ENCODE assay signal across 17 mouse cellular contexts in the genomic region with DNA sequence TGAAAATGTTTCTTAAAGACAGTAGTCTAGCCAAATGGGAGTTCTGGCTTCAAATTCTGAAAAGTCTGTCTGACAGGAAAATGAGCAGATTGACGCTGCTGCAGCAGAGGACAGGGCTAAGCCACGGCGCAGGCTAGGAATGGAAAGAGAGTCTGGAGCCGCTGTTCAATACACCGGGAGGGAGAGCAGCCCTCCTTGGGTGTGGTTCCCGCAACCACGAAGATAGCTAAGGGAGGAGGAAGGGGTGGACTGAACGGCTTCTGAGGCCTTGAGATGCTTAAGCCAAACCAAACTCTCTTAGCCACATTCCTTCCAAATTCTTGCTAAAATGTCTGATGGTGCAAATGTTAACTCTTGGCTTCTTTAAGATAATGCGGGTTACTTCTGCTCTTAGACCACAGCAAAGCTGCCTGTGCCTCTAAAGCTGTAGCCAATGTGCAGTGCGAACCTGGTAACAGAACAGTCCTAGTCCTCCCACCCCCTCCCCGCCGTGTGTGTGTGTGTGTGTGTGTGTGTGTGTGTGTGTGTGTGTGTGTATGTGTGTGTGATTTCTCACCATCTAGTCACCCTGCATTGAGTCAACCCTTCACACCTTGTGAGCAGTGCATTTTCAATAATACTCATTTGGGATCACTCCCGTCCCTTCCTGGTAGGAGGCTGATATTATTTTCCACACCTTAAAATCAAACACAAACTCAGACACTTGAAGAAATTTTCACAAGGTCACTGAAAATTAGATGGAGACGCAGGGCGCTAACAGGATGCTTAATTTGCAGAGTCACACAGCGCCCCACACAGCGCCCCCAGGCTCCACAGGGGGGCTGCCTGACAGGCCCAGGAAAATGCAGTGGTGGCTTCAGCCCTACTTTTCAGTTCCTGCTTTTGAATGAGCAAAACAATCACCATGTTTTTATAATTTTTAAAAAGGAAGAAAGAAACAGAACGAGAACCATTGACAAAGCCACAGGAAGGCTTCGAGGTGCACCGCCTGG.
DNase-seq lines count a peak whose midpoint lies in the region; ATAC-seq and TF ChIP-seq lines count a peak whose summit lies in the region.
"Had no signal": no experiment of that assay in that cellular context is flagged by ENCODE, and none has a peak within 500 bp of the region (broad histone marks: within the 10 kb centered on the region; RNA-seq: fewer than 3 reads in every experiment).

No protein-coding gene starts in this region.

- H3K4me2 ChIP-seq in midbrain, embryonic 12.5 days (replicated peaks) = no peak overlapping the region
- H3K4me2 ChIP-seq: embryonic facial prominence, embryonic 15.5 days; limb, embryonic 13.5 days; stomach, embryonic 15.5 days had no signal

- no peak for DNase-seq in midbrain, embryonic 10.5 days (ENCODE audit: low spot score)
- peak; percentile 25 for DNase-seq in MEL-GATA-1-ER (ENCODE audit: extremely low read depth, low read depth)
- DNase-seq in embryo, embryonic 9.5 days (ENCODE audit: extremely low spot score) = no peak
- DNase-seq in cerebellum, postnatal 10 days = no peak
- DNase-seq: adrenal gland, adult 2 months; cerebellum, postnatal 14 days; heart, postnatal 36 days; kidney, postnatal 25 days; lung, adult 2 months had no signal

- H3K27ac ChIP-seq in midbrain, embryonic 12.5 days (replicated peaks) = no peak overlapping the region
- no peak overlapping the region for H3K27ac ChIP-seq in midbrain, embryonic 10.5 days (replicated peaks)
- H3K27ac ChIP-seq in cortical plate, adult 2 months (ENCODE audit: insufficient read depth, low read length) = peak overlapping the region; percentile 89
- H3K27ac ChIP-seq: embryonic facial prominence, embryonic 15.5 days; heart, adult 2 months; limb, embryonic 13.5 days; stomach, embryonic 15.5 days had no signal

- no peak overlapping the region for H3K9ac ChIP-seq in midbrain, embryonic 12.5 days (replicated peaks)
- H3K9ac ChIP-seq: embryonic facial prominence, embryonic 15.5 days; limb, embryonic 13.5 days; stomach, embryonic 15.5 days had no signal

- TF ChIP-seq CTCF in cortical plate, adult 2 months (IDR thresholded peaks at IDR 0.05; ENCODE audit: extremely low read depth, insufficient read depth, low read length) = no peak

- TF ChIP-seq POLR2A in cortical plate, adult 2 months (IDR thresholded peaks at IDR 0.05; ENCODE audit: extremely low read depth, insufficient read depth, low read length) = no peak

- no peak overlapping the region for H3K4me3 ChIP-seq in midbrain, embryonic 12.5 days
- H3K4me3 ChIP-seq in midbrain, embryonic 10.5 days = no peak overlapping the region
- H3K4me3 ChIP-seq in cortical plate, adult 2 months (ENCODE audit: insufficient read depth, low read length) = 0 out of 2 replicates have a peak overlapping the region, but pooled peaks have one; percentile 8
- H3K4me3 ChIP-seq: embryonic facial prominence, embryonic 15.5 days; heart, adult 2 months; limb, embryonic 13.5 days; stomach, embryonic 15.5 days had no signal

- WGBS in midbrain, embryonic 12.5 days = 76% methylated on average over 20 of the region's 20 CpGs
- 78% methylated on average over 20 of the region's 20 CpGs for WGBS in midbrain, embryonic 10.5 days

- no peaks in the 10 kb centered on the region for H3K9me3 ChIP-seq in midbrain, embryonic 12.5 days
- no peaks in the 10 kb centered on the region for H3K9me3 ChIP-seq in midbrain, embryonic 10.5 days (replicated peaks)
- H3K9me3 ChIP-seq: embryonic facial prominence, embryonic 15.5 days; limb, embryonic 13.5 days; stomach, embryonic 15.5 days had no signal

- H3K36me3 ChIP-seq in midbrain, embryonic 12.5 days = no peaks in the 10 kb centered on the region
- H3K36me3 ChIP-seq in midbrain, embryonic 10.5 days = no peaks in the 10 kb centered on the region
- H3K36me3 ChIP-seq: embryonic facial prominence, embryonic 15.5 days; limb, embryonic 13.5 days; stomach, embryonic 15.5 days had no signal

- ATAC-seq in midbrain, embryonic 12.5 days (ENCODE audit: low FRiP score, low read depth) = 0 out of 2 replicates have a peak, but pooled peaks have one; percentile 12
- peak; percentile 32; a peak in 2 of 4 replicates for ATAC-seq in hematopoietic stem cell, adult 5-6 weeks (replicated peaks in 1 of 2; ENCODE audit: insufficient read depth in 1 of 2, low FRiP score in 2 of 2, low TSS enrichment in 1 of 2, low read depth in 1 of 2, poor library complexity in 2 of 2, severe bottlenecking in 2 of 2)
- ATAC-seq: intestine, postnatal 0 days had no signal

- H3K4me1 ChIP-seq in midbrain, embryonic 12.5 days = 0 out of 2 replicates have a peak, but pooled peaks cover 4% of the 10 kb centered on the region
- H3K4me1 ChIP-seq in midbrain, embryonic 10.5 days = no peaks in the 10 kb centered on the region
- H3K4me1 ChIP-seq in cortical plate, adult 2 months (ENCODE audit: control insufficient read depth, insufficient read depth, low read length) = no peaks in the 10 kb centered on the region
- H3K4me1 ChIP-seq: embryonic facial prominence, embryonic 15.5 days; limb, embryonic 13.5 days; stomach, embryonic 15.5 days had no signal

- H3K27me3 ChIP-seq in midbrain, embryonic 12.5 days = no peaks in the 10 kb centered on the region
- no peaks in the 10 kb centered on the region for H3K27me3 ChIP-seq in midbrain, embryonic 10.5 days (ENCODE audit: low read depth, poor library complexity, severe bottlenecking)
- H3K27me3 ChIP-seq: embryonic facial prominence, embryonic 15.5 days; limb, embryonic 13.5 days; stomach, embryonic 15.5 days had no signal
